Mouse (Mus musculus) lung, adult 2 months (tissue): ENCODE measurements around the gene Ccdc106. TPM values are rescaled to one million over a fixed set of nuclear protein-coding genes. Genes with fewer than 3 reads are reported as not detected.

Experiments
- DNase-seq: peaks from one replicate; pipeline ENCODE4 v3.0.0; 2022
- H3K4me1 ChIP-seq: fragments of 200-500 bp; 2 replicates; pipeline ENCODE4 v1.6.1; 2011; ENCODE audit warnings: low read length; ENCODE audit not compliant: control insufficient read depth, insufficient read depth
- H3K4me3 ChIP-seq: fragments of 200-500 bp; replicated peaks from 2 replicates; pipeline ENCODE3; 2011; ENCODE audit warnings: low read depth, mild to moderate bottlenecking, control low read depth, low read length; ENCODE audit errors: extremely low read depth
- CTCF ChIP-seq: fragments of 200-500 bp; IDR thresholded peaks from 2 replicates; pipeline ENCODE4 v1.5.1; 2011; ENCODE audit warnings: mild to moderate bottlenecking, low read length, control low read depth; ENCODE audit not compliant: insufficient read depth
- POLR2A ChIP-seq: fragments of 200-500 bp; IDR thresholded peaks from 2 replicates; pipeline ENCODE4 v1.6.1; 2011; ENCODE audit warnings: low read depth, mild to moderate bottlenecking, control low read depth, low read length, borderline replicate concordance; ENCODE audit errors: extremely low read depth
- WGBS: fragments of 180-500 bp; shearing (Covaris S2); methylation state at CpG from one replicate; pipeline ENCODE4 v1.1.7; 2018; 5-methylcytosine and 5-hydroxymethylcytosine counted together
- polyA plus RNA-seq: library from polyadenylated mRNA; depleted of rRNA; stranded (reverse); fragments of >200 nt; gene quantifications from 2 replicates; pipeline ENCODE4 v1.2.3, GENCODE M21; 2012; rRNA removed

The Ccdc106 gene
- polyA plus RNA-seq: 0.90 and 0.97 TPM in 2 replicates

DNA sequence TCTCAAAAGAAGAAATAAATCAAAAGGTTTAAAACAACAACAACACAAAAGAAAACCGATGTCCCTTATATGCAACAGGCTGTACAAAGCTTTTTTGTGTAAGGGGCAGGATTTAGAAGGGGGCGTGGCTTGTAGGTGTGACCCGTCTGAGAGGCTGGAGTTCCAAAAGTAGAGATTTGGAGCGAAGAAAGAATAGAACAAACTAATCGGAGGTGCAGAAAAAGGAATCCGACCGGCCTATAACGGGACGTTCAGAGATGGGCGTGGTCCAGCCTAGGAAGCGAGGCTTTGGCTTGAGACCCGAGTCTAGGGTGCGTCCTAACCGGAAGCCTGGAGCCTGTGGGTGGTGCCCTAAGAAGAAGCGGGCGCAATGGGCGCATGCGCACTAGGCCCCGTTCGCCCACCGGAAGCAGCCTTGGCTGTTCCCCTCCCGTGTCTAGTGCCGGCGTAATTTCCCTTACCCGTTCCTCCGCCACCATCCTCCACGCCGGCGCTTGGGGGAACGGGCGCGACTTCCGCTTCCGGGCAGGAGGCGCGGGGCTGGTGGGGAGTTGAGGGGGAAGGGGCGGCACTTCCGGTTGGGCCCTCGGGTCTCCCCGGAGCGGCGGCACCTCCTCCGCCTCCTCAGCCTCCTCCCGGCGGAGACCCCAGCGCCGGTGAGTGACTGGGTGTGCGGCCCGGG lies at the start of gene Ccdc106, which contains the start of gene Zfp865:
Ccdc106 (plus strand) TSS at position 554 of the 682 bp plus-strand sequence.
Zfp865 (plus strand) TSS at position 377 of the 682 bp plus-strand sequence.
- TF ChIP-seq POLR2A: peak; percentile 86; the same call in 1 of the 2 replicates
- TF ChIP-seq CTCF: no peak
- peak; percentile 97 for DNase-seq
- H3K4me3 ChIP-seq: peak within 1 kb of the TSS; percentile 26
- under 1% methylated on average over 49 of the region's 49 CpGs for WGBS
- H3K4me1 ChIP-seq: peaks cover 5% of the 10 kb centered on the region

DNA sequence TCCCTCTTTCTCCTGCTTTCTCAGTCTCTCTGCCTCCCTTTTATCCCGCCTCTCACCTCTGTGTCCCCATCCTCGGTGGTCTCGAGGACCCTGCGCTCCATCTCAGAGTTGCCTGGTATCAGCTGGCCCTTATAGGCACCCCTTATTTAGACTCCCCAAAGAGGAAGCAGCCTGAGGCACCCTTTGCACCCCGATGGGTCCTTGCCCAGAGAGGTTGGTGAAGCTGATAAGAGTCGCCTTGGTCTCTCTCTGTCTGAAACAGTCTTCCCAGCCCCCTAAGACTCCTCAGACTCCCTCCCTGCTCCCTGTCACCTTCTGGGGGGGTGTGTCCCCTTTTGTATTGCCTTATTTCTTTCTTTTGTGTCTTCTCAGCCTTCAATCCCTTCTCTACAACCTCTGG lies 49.3 kb upstream of the Ccdc106 start, which contains the start of gene Sbk3:
Sbk3 (minus strand) TSS at position 101 of the 400 bp plus-strand sequence.
- 49% methylated on average over 6 of the region's 6 CpGs for WGBS
- Histone ChIP-seq H3K4me3 (no peak within 1 kb of the TSS), H3K4me1 (no peaks in the 10 kb centered on the region)
- TF ChIP-seq CTCF (no peak), POLR2A (no peak)
- no peak for DNase-seq

DNA sequence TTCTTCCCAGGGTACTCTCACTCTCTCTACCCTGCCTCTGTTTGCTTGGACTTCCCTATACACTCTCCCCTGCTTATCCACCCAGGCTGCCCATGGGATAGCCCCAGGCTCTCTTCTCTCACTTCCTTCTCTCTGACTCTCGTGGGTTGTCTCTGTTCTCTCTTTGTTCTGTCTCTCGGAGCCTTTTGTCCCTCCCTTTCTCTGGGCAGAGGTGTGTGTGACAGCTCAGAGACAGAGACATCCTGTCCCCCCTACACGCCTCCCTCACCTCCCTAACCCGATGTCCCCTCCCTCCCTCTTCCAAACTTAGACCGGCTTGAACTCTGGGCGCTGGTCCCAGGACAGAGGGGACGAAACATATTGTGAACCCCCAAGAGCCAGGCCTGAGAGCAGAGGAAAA lies 48.6 kb upstream of the Ccdc106 start:
- no peak overlapping the region for H3K4me3 ChIP-seq
- H3K4me1 ChIP-seq: no peaks in the 10 kb centered on the region
- TF ChIP-seq CTCF (no peak), POLR2A (no peak)
- 22% methylated on average over 7 of the region's 7 CpGs for WGBS
- DNase-seq: no peak

GRCm38 (mm10) chr7:4972321-4973047 lies 47.9 kb upstream of the Ccdc106 start:
- Histone ChIP-seq H3K4me1 (no peaks in the 10 kb centered on the region), H3K4me3 (no peak overlapping the region)
- no peak for DNase-seq
- TF ChIP-seq CTCF: no peak
- no peak for TF ChIP-seq POLR2A
- WGBS: 43% methylated on average over 18 of the region's 18 CpGs

DNA sequence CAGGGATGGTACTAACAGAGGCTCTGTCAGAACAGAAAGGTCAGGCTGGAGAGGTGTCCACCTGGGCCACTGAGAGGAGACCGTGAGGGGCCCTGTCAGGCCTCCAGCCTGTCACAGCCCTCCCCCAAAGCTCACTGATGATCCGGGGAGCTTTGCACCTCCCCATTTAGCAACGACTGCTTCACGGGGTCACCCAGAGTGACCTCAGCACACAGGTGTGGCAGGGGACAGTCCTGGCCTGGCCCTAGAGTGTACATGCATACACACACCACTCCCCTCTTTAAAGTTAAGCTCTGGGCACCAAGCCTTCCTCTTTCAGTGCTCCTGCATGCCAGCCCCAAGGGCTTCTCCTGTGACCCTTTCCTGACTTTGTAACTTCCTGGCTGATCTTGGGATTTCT lies 44.9 kb upstream of the Ccdc106 start:
- WGBS: 50% methylated on average over 4 of the region's 4 CpGs
- TF ChIP-seq POLR2A: no peak
- TF ChIP-seq CTCF: no peak
- no peaks in the 10 kb centered on the region for H3K4me1 ChIP-seq
- no peak for DNase-seq
- H3K4me3 ChIP-seq: no peak overlapping the region

DNA sequence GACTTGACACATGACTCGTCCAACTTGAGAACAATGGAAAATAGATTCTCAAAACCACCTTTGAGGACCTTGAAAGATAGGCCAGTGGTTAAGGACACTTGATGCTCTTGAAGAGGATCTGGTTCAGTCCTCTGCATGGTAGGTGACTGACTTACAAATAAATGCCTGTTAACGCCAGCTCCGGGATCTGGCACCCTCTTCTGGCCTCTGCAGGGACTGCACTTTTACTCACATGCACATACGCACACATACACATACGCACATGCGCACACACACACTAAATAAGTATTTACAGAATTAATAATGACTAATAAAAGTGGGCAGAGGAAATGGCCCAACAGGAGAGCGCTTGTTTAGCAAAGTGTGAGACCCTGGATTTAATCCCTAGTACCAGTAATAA lies 43.5 kb upstream of the Ccdc106 start:
- TF ChIP-seq POLR2A: no peak
- peak; percentile 16; the same call in 1 of the 2 replicates for TF ChIP-seq CTCF
- DNase-seq: no peak
- Histone ChIP-seq H3K4me3 (no peak overlapping the region), H3K4me1 (no peaks in the 10 kb centered on the region)
- WGBS: 89% methylated on average over 7 of the region's 7 CpGs

DNA sequence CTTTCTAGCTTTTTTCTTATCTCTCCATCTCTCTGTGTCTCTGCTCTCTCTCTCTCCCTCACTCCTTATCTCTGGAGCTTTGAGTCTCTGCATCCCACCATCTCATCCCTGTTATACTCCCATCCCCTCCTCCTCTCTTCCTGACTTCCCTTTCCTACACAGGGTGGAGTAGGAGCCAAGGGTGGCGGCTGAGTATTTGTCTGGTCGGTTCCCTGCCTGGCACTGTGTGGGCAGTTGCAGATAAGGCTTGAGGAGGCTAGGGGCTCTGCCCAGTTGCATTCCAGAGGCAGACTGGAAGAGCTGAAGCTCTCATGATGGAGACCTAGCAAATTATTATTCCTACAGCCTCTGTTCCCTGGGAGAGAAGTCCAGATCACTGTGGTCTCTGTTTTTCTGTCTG lies 32.1 kb upstream of the Ccdc106 start:
- Histone ChIP-seq H3K4me1 (no peaks in the 10 kb centered on the region), H3K4me3 (no peak overlapping the region)
- TF ChIP-seq CTCF (no peak), POLR2A (no peak)
- 17% methylated on average over 2 of the region's 2 CpGs for WGBS
- no peak for DNase-seq

DNA sequence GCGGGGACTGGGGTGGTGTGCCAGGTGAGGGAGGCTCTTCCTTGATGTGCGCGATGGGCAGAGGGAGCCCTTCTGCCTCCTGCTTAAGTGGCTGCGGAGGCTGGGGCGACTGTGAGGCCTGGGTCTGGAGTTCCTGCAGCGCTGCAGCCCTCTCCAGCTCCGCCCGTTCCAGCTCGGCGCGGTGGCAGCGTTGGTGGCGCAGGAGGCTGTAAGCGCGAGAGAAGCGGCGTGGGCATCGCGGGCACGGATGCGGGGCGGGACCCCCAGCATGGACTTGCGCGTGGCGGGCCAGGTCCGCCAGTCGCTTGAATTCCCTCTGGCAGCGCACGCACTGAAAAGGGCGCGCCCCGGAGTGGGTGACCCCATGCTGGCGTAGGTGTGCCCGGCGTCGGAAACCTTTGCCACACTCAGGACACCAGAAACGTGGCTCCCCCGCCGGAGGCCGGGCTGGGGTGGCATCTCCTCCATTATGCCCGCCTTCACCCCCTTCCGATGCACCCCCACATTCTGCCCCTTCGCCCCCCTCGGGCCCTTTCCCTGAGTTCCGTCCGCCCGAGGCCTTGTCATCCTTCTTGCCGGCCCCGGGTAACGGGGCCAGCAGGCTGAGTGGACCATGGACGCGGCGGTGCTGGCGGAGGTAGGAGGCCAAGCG lies 26.9 kb upstream of the Ccdc106 start:
- TF ChIP-seq POLR2A (no peak), CTCF (no peak)
- Histone ChIP-seq H3K4me3 (no peak overlapping the region), H3K4me1 (0 out of 2 replicates have a peak, but pooled peaks cover 6% of the 10 kb centered on the region)
- no peak for DNase-seq
- WGBS: 70% methylated on average over 50 of the region's 55 CpGs
